Mouse (Mus musculus) myocyte (in vitro differentiated cells): ENCODE results near the gene Emc10.

Experiments used
- MAX ChIP-seq: IDR thresholded peaks from one replicate; pipeline ENCODE4 v1.6.1; 2011; ENCODE audit warnings: low read depth, mild to moderate bottlenecking, control low read depth
- MYOD1 ChIP-seq, 3 experiments: IDR thresholded peaks; one replicate each; pipeline ENCODE4 v1.6.1; 2011; ENCODE audit warnings: control low read depth in 2 of 3, low read depth in 2 of 3, mild to moderate bottlenecking in 2 of 3, moderate library complexity in 1 of 3; ENCODE audit not compliant: insufficient read length in 2 of 3, control insufficient read depth in 1 of 3
- POLR2A ChIP-seq: IDR thresholded peaks from one replicate; pipeline ENCODE4 v1.6.1; 2011; ENCODE audit warnings: low read depth, mild to moderate bottlenecking, control low read depth, moderate library complexity; ENCODE audit not compliant: insufficient read length
- POLR2AphosphoS2 ChIP-seq: IDR thresholded peaks from one replicate; pipeline ENCODE4 v1.6.1; 2011; ENCODE audit warnings: low read depth, control low read depth; ENCODE audit not compliant: insufficient read length
- SRF ChIP-seq: IDR thresholded peaks from one replicate; pipeline ENCODE4 v1.6.1; 2011; ENCODE audit warnings: low read depth; ENCODE audit not compliant: control insufficient read depth, insufficient read length
- TCF12 ChIP-seq: IDR thresholded peaks from one replicate; pipeline ENCODE4 v1.6.1; 2011; ENCODE audit warnings: mild to moderate bottlenecking, control low read depth; ENCODE audit not compliant: poor library complexity, insufficient read depth, severe bottlenecking

DNA sequence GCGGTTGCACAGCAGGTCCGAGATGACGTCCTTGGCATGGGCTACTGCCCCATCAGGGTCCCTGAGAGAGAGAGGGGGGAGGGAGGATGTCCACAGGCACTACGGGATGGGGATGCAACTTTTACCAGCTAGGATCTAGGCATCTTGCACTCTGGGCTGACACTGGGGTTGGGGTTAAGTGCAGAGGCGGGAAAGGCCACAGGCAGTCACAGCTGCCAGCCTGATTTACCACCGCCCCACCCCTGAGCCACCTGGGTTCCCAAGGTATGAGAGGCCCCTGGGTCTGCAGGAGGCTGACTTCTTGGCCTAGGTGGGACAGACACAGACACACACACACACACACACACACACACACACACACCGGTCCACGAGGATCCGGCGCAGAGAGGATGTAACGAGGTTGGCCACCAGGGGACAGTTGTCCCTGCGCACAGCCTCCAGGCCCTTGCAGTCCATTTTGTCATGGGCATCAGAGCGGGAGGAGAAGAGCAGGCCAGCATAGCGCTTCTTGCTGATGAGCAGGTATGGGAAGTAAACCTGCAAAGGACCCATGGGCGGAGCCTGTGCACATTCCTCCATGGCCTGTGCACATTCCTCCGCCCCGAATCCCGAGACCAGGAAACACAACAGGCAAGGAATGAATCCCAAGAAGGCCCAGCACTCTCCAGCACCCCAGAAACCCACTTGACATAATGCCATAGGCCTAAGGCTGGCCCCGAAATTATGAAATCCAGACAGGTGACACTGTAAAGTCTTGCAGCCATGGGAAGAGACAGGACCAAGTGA lies 38.5 kb upstream of the Emc10 start:
- TF ChIP-seq TCF12 (no peak), SRF (no peak), MYOD1 (IDR thresholded peaks at IDR 0.05; ENCODE audit: control insufficient read depth in 1 of 3, insufficient read length in 2 of 3, low read depth in 2 of 3) (no peak), POLR2A (no peak), POLR2AphosphoS2 (no peak), MAX (no peak)
